In the genomic region with DNA sequence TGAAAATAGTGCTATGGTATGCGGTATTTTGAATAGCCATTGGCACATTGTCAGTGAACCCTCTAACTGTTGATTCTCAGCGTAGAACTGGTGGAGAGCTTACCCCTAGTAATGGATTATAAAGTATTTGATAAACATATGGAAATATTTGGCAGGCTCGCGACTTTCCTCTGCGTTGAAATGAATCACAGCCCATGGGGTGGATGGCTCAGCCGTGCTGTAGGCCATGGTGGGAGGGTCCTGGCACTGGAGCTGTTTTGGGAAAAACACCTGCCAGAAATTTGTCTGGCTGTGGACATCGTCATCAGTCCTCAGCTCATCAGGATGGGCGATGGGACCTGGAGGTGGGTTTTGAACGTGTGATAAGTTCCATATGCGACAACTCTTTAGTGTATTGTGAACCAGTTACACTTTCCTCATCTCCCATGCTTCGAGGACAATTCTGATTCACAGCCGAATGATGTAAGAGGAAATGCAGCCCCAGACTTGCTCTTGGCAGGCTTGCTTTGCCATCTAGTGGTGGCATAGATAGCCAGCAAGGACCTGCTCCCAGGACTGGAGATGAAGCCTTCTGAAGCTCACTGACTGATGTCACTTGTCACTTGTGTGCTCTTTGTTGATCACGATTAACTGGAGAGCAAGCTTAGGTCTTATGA, we compare ENCODE assay signal across 8 mouse cellular contexts. TPM values are rescaled to one million over a fixed set of nuclear protein-coding genes. Genes with fewer than 3 reads are reported as not detected.
A peak's percentile ranks its signal among the peaks of the same experiment; 100 is the strongest.
DNase-seq lines count a peak whose midpoint lies in the region; ATAC-seq and TF ChIP-seq lines count a peak whose summit lies in the region.

No protein-coding gene starts in this region.

- peak; percentile 26 to 59 for DNase-seq in urinary bladder, adult 18-20 months (ENCODE audit: low spot score in 2 of 2)
- DNase-seq in urinary bladder, postnatal 10 days (ENCODE audit: low spot score) = no peak
- peak; percentile 61 for DNase-seq in embryonic facial prominence, embryonic 10.5 days (ENCODE audit: low spot score)
- DNase-seq in heart, adult 8-10 months (ENCODE audit: low spot score) = peak; percentile 59
- DNase-seq in kidney, adult 9 months = peak; percentile 73
- DNase-seq in limb, embryonic 11.5 days (ENCODE audit: low spot score) = peak; percentile 63

- H3K4me2 ChIP-seq in limb, embryonic 11.5 days (ENCODE audit: low read depth, severe bottlenecking) = 0 out of 2 replicates have a peak overlapping the region, but pooled peaks have one; percentile 7
- 0 out of 2 replicates have a peak overlapping the region, but pooled peaks have one; percentile 3 for H3K4me2 ChIP-seq in midbrain, embryonic 16.5 days (ENCODE audit: low read length)

- WGBS in embryonic facial prominence, embryonic 10.5 days = 40% methylated on average over 13 of the region's 13 CpGs
- 38% methylated on average over 13 of the region's 13 CpGs for WGBS in limb, embryonic 11.5 days
- WGBS in midbrain, embryonic 16.5 days = 34% methylated on average over 13 of the region's 13 CpGs

- TF ChIP-seq POLR2A in testis, adult 2 months (IDR thresholded peaks at IDR 0.05; ENCODE audit: control insufficient read depth, low read depth, low read length) = no peak

- H3K27ac ChIP-seq in embryonic facial prominence, embryonic 10.5 days (replicated peaks) = no peak overlapping the region
- no peak overlapping the region for H3K27ac ChIP-seq in limb, embryonic 11.5 days (replicated peaks; ENCODE audit: low read depth, low read length)
- no peak overlapping the region for H3K27ac ChIP-seq in midbrain, embryonic 16.5 days (ENCODE audit: low read length)
- peak overlapping the region; percentile 13; the same call in 1 of the 2 replicates for H3K27ac ChIP-seq in testis, adult 2 months (ENCODE audit: control insufficient read depth, insufficient read depth, low read depth, low read length)

- no peaks in the 10 kb centered on the region for H3K36me3 ChIP-seq in embryonic facial prominence, embryonic 10.5 days (replicated peaks)
- H3K36me3 ChIP-seq in limb, embryonic 11.5 days (ENCODE audit: control insufficient read depth, insufficient read depth, low read length) = no peaks in the 10 kb centered on the region
- H3K36me3 ChIP-seq in midbrain, embryonic 16.5 days (ENCODE audit: control insufficient read depth, insufficient read depth, low read length) = no peaks in the 10 kb centered on the region
- no peaks in the 10 kb centered on the region for H3K36me3 ChIP-seq in testis, adult 2 months (ENCODE audit: control insufficient read depth, insufficient read depth, low read length)

- no peak overlapping the region for H3K4me3 ChIP-seq in embryonic facial prominence, embryonic 10.5 days
- H3K4me3 ChIP-seq in limb, embryonic 11.5 days (ENCODE audit: low read depth, low read length) = no peak overlapping the region
- H3K4me3 ChIP-seq in midbrain, embryonic 16.5 days (ENCODE audit: low read depth, low read length) = no peak overlapping the region
- H3K4me3 ChIP-seq in testis, adult 2 months (ENCODE audit: control insufficient read depth, low read depth, low read length) = no peak overlapping the region

- H3K9me3 ChIP-seq in embryonic facial prominence, embryonic 10.5 days = no peaks in the 10 kb centered on the region
- H3K9me3 ChIP-seq in limb, embryonic 11.5 days (ENCODE audit: control insufficient read depth, low read length) = no peaks in the 10 kb centered on the region
- H3K9me3 ChIP-seq in midbrain, embryonic 16.5 days (replicated peaks; ENCODE audit: control insufficient read depth, low read length, poor library complexity, severe bottlenecking) = no peaks in the 10 kb centered on the region

- H3K4me1 ChIP-seq in embryonic facial prominence, embryonic 10.5 days = peaks cover 15% of the 10 kb centered on the region
- no peaks in the 10 kb centered on the region; the same call in 1 of the 2 replicates for H3K4me1 ChIP-seq in limb, embryonic 11.5 days (ENCODE audit: control insufficient read depth, insufficient read depth, low read length)
- H3K4me1 ChIP-seq in midbrain, embryonic 16.5 days (ENCODE audit: control insufficient read depth, insufficient read depth, low read length) = peaks cover 10% of the 10 kb centered on the region
- peaks cover 10% of the 10 kb centered on the region for H3K4me1 ChIP-seq in testis, adult 2 months (ENCODE audit: control insufficient read depth, insufficient read depth, low read length)

- TF ChIP-seq CTCF in testis, adult 2 months (IDR thresholded peaks at IDR 0.05; ENCODE audit: control insufficient read depth, insufficient read depth, insufficient replicate concordance, low read depth, low read length) = peak; percentile 54; the same call in 1 of the 2 replicates

- H3K9ac ChIP-seq in limb, embryonic 11.5 days (ENCODE audit: low read length) = no peak overlapping the region
- no peak overlapping the region for H3K9ac ChIP-seq in midbrain, embryonic 16.5 days (ENCODE audit: low read depth, low read length)

- ATAC-seq in limb, embryonic 11.5 days (ENCODE audit: insufficient number of reproducible peaks, low FRiP score, low TSS enrichment, low read depth) = peak; percentile 67; the same call in 1 of the 2 replicates
- peak; percentile 84 for ATAC-seq in midbrain, embryonic 16.5 days

- peaks cover 33% of the 10 kb centered on the region for H3K27me3 ChIP-seq in embryonic facial prominence, embryonic 10.5 days (replicated peaks; ENCODE audit: low read depth, poor library complexity, severe bottlenecking)
- H3K27me3 ChIP-seq in limb, embryonic 11.5 days (ENCODE audit: control insufficient read depth, insufficient read depth, low read length) = no peaks in the 10 kb centered on the region
- H3K27me3 ChIP-seq in midbrain, embryonic 16.5 days (ENCODE audit: control insufficient read depth, insufficient read depth, low read depth, low read length) = no peaks in the 10 kb centered on the region; the same call in none of the 2 replicates
- H3K27me3 ChIP-seq in testis, adult 2 months (ENCODE audit: control insufficient read depth, insufficient read depth, low read length) = no peaks in the 10 kb centered on the region

RNA-seq across cellular contexts. Expression of gene Prss35, which starts 2.6 kb away (rescaled TPM):
- 1.7 and 3.0 TPM in 2 replicates for polyA plus RNA-seq in embryonic facial prominence, embryonic 10.5 days (2016; fragmentation: Nextera tagmentation; extraction: Ambion mirVana)
- 1 to 10 TPM in 1 of 4 experiments, under 1 TPM in 3; 0.08 to 1.7 (median 0.33) TPM for total RNA-seq in heart, adult 8-10 months (2022)
- polyA plus RNA-seq in limb, embryonic 11.5 days (2014; fragmentation: Nextera tagmentation; extraction: Ambion mirVana) = 3.8 and 4.5 TPM in 2 replicates
- 4.2 and 5.3 TPM in 2 replicates for polyA plus RNA-seq in midbrain, embryonic 16.5 days (2015; fragmentation: Nextera tagmentation; extraction: Ambion mirVana)
- 3.2 and 3.8 TPM in 2 replicates for polyA plus RNA-seq in testis, adult 2 months (2012; rRNA removed)

RNA-seq across cellular contexts. Expression of gene Me1, which starts 50.3 kb away (rescaled TPM):
- polyA plus RNA-seq in embryonic facial prominence, embryonic 10.5 days (2016; fragmentation: Nextera tagmentation; extraction: Ambion mirVana) = 10.1 and 12.0 TPM in 2 replicates
- total RNA-seq in heart, adult 8-10 months (2022) = 100 to 1,000 TPM; 113 to 144 (median 120) TPM
- 10.0 and 11.4 TPM in 2 replicates for polyA plus RNA-seq in limb, embryonic 11.5 days (2014; fragmentation: Nextera tagmentation; extraction: Ambion mirVana)
- polyA plus RNA-seq in midbrain, embryonic 16.5 days (2015; fragmentation: Nextera tagmentation; extraction: Ambion mirVana) = 44.8 and 51.5 TPM in 2 replicates
- 134 and 144 TPM in 2 replicates for polyA plus RNA-seq in testis, adult 2 months (2012; rRNA removed)
